Mouse (Mus musculus) layer of hippocampus, adult 2 months (tissue): ENCODE measurements at regions not wholly inside any gene's neighbourhood (a gene's known extent, or its start where the extent isn't known, plus 50 kb on each side); places are given as distances from the start of the nearest gene placed in this dataset.

ENCODE experiments used
- DNase-seq, 2 experiments: peaks; one replicate each; pipeline ENCODE4 v3.0.0; 2022; ENCODE audit warnings: low spot score in 2 of 2
- H3K27ac ChIP-seq: fragments of 200-600 bp; 2 replicates; pipeline ENCODE4 v1.8.1; 2022
- H3K4me3 ChIP-seq: fragments of 200-600 bp; 2 replicates; pipeline ENCODE4 v1.8.1; 2022; ENCODE audit warnings: mild to moderate bottlenecking
- CTCF ChIP-seq: fragments of 200-600 bp; conservative IDR thresholded peaks from 2 replicates; pipeline ENCODE4 v1.8.1; 2022; ENCODE audit warnings: antibody characterized with exemption, mild to moderate bottlenecking, moderate library complexity

GRCm38 (mm10) chr16:26211418-26211817, 105.8 kb upstream of the P3h2 start:
- H3K4me3 ChIP-seq = no peak overlapping the region
- DNase-seq = no peak
- TF ChIP-seq CTCF = no peak
- H3K27ac ChIP-seq = no peak overlapping the region

- peak; percentile 16 to 20 for DNase-seq
- no peak overlapping the region for H3K4me3 ChIP-seq
- peak; percentile 90 for TF ChIP-seq CTCF
- no peak overlapping the region for H3K27ac ChIP-seq
These were observed 93.5 kb upstream of the P3h2 start for GRCm38 (mm10) chr16:26199125-26199524.

GRCm38 (mm10) chr16:26196345-26196744, 90.8 kb upstream of the P3h2 start:
- no peak for TF ChIP-seq CTCF
- DNase-seq = no peak
- Histone ChIP-seq H3K4me3 (no peak overlapping the region), H3K27ac (no peak overlapping the region)

GRCm38 (mm10) chr16:26185288-26186281, 80.0 kb upstream of the P3h2 start:
- TF ChIP-seq CTCF = no peak
- no peak for DNase-seq
- no peak overlapping the region for H3K27ac ChIP-seq
- H3K4me3 ChIP-seq = no peak overlapping the region

- Histone ChIP-seq H3K4me3 (no peak overlapping the region), H3K27ac (no peak overlapping the region)
- TF ChIP-seq CTCF = no peak
- DNase-seq = no peak
These were observed 79.2 kb upstream of the P3h2 start for GRCm38 (mm10) chr16:26184647-26185262.

GRCm38 (mm10) chr16:26183530-26183929, 77.9 kb upstream of the P3h2 start:
- TF ChIP-seq CTCF = no peak
- Histone ChIP-seq H3K4me3 (no peak overlapping the region), H3K27ac (no peak overlapping the region)
- no peak for DNase-seq

GRCm38 (mm10) chr16:26181716-26182115, 76.1 kb upstream of the P3h2 start:
- DNase-seq = no peak
- TF ChIP-seq CTCF = no peak
- no peak overlapping the region for H3K4me3 ChIP-seq
- H3K27ac ChIP-seq = no peak overlapping the region

- no peak overlapping the region for H3K27ac ChIP-seq
- no peak overlapping the region for H3K4me3 ChIP-seq
- DNase-seq = no peak
- TF ChIP-seq CTCF = no peak
These were observed 65.9 kb upstream of the P3h2 start for GRCm38 (mm10) chr16:26171441-26171840.

- no peak for DNase-seq
- Histone ChIP-seq H3K27ac (no peak overlapping the region), H3K4me3 (no peak overlapping the region)
- TF ChIP-seq CTCF = no peak
These were observed 63.8 kb upstream of the P3h2 start for GRCm38 (mm10) chr16:26169382-26169781.

- TF ChIP-seq CTCF = no peak
- no peak for DNase-seq
- H3K27ac ChIP-seq = no peak overlapping the region
- H3K4me3 ChIP-seq = no peak overlapping the region
These were observed 62.6 kb upstream of the P3h2 start for GRCm38 (mm10) chr16:26168216-26168615.

GRCm38 (mm10) chr16:26164066-26164465, 58.5 kb upstream of the P3h2 start:
- TF ChIP-seq CTCF = no peak
- DNase-seq = no peak
- H3K4me3 ChIP-seq = no peak overlapping the region
- H3K27ac ChIP-seq = no peak overlapping the region

- H3K4me3 ChIP-seq = no peak overlapping the region
These were observed 57.8 kb upstream of the P3h2 start for GRCm38 (mm10) chr16:26163401-26163800.

GRCm38 (mm10) chr16:26157606-26158005, 52.0 kb upstream of the P3h2 start:
- no peak for TF ChIP-seq CTCF
- H3K4me3 ChIP-seq = no peak overlapping the region
- no peak for DNase-seq
- no peak overlapping the region for H3K27ac ChIP-seq

More at GRCm38 (mm10) chr16:26163401-26163800, 57.8 kb upstream of the P3h2 start:
- no peak overlapping the region for H3K27ac ChIP-seq
- DNase-seq = no peak
- TF ChIP-seq CTCF = no peak
